Mouse (Mus musculus) left cerebral cortex, postnatal 14 days (tissue): ENCODE results near the gene Ctse. TPM values are rescaled to one million over a fixed set of nuclear protein-coding genes. Genes with fewer than 3 reads are reported as not detected.

Source experiments
- DNase-seq, 2 experiments: peaks; one replicate each; pipeline ENCODE4 v3.0.0; 2021 to 2022; ENCODE audit warnings: low spot score in 2 of 2, mixed read lengths in 1 of 2
- intact Hi-C: fragments of 180-260 bp; cut with DNase I; formaldehyde crosslinking; loops from one replicate; pipeline ENCODE4 v1.15.1; 2025
- total RNA-seq, 2 experiments: library from RNA; stranded (reverse); gene quantifications; 2 replicates each; pipeline ENCODE4 v1.2.3; 2021

The Ctse gene
- total RNA-seq, 2 experiments from 2014 or later = 0.15 to 0.21 TPM

GRCm38 (mm10) chr1:131691356-131691755 is 53.2 kb downstream of the Ctse start:
- no peak for DNase-seq
- intact Hi-C loops = no loop called here

DNA sequence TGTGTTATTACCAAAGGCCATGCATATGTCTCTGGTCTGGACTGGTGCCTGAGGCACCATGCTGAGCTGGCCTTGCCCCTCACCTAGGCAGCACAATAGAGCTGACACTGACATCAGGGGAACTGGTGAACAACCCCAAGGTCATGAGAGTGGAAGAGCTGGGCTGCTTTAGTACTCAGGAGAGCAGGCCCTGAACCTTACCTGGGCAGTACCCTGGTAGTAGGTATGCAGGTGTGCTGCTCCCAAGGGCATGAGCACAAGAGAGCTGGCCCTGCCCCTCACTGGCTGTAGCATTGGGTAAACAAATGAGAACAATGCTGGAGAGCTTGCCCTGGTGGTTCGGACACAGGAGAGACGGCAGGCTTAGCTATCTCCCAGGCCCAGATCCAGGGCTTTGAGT is 57.2 kb downstream of the Ctse start:
- intact Hi-C loops = no loop called here
- no peak for DNase-seq

- no peak for DNase-seq
- intact Hi-C loops = no loop called here
Observed at GRCm38 (mm10) chr1:131696325-131696724, 58.2 kb downstream of the Ctse start.

GRCm38 (mm10) chr1:131698770-131699169 is 60.7 kb downstream of the Ctse start:
- no peak for DNase-seq
- intact Hi-C loops = no loop called here

DNA sequence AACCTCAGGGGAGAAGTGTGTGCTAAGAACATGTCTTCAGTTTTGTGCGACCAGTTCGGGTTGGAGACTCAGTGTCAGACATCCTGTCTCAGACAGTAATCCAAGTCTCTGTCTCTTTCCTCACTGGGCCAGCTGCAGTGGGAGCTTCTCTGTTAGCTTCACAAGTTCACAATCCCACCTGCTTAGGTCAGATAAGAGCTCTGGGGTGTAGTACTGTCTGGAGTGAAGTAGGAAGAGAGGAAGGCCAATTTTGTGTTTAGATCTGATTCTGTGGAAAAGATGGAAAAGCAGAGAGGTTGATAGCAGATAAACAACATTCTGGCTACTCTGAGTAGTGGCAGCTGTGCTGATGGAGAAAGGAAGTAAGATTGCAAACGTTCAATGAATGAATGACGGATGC is 61.5 kb downstream of the Ctse start:
- DNase-seq = no peak
- intact Hi-C loops = no loop called here

- DNase-seq = no peak
- intact Hi-C loops = no loop called here
Observed at GRCm38 (mm10) chr1:131700447-131700846, 62.3 kb downstream of the Ctse start.

DNA sequence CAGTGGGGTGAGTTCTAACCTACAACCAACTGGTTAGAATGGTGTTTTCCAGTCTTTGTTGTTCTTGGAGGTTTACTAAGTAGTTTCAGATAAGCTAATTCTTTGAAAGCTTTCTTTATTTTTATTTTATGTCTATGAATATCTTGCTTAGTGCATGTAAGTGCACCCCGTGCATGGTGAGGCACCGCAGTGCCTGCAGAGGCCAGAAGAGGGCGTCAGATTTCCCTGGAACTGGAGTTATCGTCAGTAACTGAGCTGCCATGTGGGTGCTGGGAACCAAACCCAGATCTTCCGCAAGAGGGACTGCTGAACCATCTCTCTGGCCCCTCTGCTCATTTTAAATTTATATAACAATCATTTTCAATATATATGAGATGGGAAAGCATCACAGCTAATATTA is 63.3 kb downstream of the Ctse start:
- intact Hi-C loops = no loop called here
- DNase-seq = no peak

DNA sequence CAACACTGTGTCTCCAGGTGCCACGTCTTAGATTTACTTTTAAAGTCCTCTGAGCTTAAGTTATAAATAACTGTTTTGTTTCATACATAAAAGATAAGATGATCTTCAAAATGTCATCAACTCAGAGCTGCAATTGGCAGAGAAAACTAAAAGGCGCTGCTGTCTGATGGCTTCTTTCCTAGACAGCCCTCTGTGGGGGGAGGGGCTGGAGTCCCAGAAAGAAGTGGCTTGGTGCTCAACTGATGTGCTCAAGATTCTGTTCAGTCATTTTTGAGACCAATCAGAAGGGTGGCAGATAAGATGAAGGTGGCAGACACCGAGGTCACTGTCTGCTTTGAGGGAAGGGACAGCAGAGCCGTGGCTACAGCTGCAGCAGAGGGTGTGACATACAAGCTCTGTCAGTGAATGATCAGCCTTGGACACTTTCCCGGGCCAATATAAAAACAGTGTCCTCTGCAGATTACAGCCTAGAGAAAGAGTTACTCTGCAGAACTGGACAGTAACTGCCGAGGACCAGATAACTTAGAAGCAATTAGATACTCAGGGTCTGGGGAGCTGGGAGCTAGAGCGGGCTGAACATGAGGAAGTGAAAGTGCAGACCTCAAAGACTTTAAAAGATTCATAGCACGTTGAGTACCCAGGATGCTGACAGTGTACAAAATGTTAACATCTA is 64.1 kb downstream of the Ctse start:
- DNase-seq = no peak
- intact Hi-C loops = no loop called here

- intact Hi-C loops = no loop called here
- no peak for DNase-seq
Observed at GRCm38 (mm10) chr1:131703482-131703881, 65.4 kb downstream of the Ctse start.

DNA sequence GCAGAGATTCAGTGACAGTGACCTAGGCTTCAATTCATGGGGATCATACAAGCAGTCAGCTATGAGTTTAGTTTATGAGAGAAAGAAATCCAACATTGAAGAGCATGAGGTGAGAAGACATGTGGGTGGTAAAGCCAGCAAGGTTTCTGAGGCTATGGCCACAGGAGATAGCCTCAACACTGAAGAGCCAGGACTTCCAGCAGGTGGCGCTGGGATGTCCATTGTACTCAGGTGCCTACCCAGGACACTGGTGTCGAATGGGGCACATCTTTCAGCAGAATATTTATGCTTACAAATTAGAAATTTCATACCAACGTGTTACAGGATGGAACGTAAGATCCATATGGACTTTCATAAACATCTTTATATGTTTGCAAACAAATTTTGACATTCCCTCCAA is 70.2 kb downstream of the Ctse start:
- intact Hi-C loops = no loop called here
- DNase-seq = peak in 1 of 2 experiments; percentile 55

GRCm38 (mm10) chr1:131711518-131711917 is 73.4 kb downstream of the Ctse start:
- intact Hi-C loops = no loop called here
- no peak for DNase-seq

GRCm38 (mm10) chr1:131712386-131712785 is 74.3 kb downstream of the Ctse start:
- intact Hi-C loops = loop anchor here (1.0 to 2.0 kb wide), 2 partner anchors 52 to 134 kb away; no protein-coding TSS in a partner anchor
- peak; percentile 92 to 93 for DNase-seq

GRCm38 (mm10) chr1:131714388-131715337 is 76.6 kb downstream of the Ctse start:
- intact Hi-C loops = no loop called here
- no peak for DNase-seq

GRCm38 (mm10) chr1:131718952-131719694 is 81.0 kb downstream of the Ctse start:
- intact Hi-C loops = no loop called here
- no peak for DNase-seq

DNA sequence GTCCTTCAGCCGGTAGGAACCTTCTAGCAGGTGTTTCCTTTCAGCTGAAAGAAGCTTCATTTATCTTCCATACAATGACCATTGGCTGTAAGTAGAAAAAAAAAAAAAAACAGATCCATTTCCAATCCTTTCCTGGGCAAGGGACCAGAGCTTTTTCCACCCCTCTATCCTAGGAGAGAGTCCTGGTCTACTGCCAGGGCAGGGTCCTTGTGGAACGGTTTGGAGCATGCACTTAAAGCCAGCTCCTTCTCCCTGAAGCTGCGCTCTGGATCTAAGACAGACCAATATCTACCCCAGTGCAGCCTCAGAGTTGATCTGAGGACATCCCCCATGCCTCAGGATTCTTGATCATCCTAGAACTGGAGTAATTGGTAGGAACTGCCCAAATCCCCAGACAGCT is 83.9 kb downstream of the Ctse start:
- no peak for DNase-seq
- intact Hi-C loops = no loop called here

GRCm38 (mm10) chr1:131723549-131723948 is 85.4 kb downstream of the Ctse start:
- DNase-seq = no peak
- intact Hi-C loops = no loop called here
